Mouse (Mus musculus) urinary bladder, postnatal 25 days (tissue): ENCODE data around the gene Slc22a4.
"Not testable (repeated sequence)": the region's sequence is repeated elsewhere in the genome, so short reads cannot be mapped to it uniquely, and the experiment has no call there.

Experiments used
- DNase-seq: peaks from one replicate; pipeline ENCODE4 v3.0.0; 2022; ENCODE audit warnings: low spot score

Slc22a4 gene

GRCm38 (mm10) chr11:54057428-54057827 is 29.5 kb upstream of the Slc22a4 start:
- no peak for DNase-seq

DNA sequence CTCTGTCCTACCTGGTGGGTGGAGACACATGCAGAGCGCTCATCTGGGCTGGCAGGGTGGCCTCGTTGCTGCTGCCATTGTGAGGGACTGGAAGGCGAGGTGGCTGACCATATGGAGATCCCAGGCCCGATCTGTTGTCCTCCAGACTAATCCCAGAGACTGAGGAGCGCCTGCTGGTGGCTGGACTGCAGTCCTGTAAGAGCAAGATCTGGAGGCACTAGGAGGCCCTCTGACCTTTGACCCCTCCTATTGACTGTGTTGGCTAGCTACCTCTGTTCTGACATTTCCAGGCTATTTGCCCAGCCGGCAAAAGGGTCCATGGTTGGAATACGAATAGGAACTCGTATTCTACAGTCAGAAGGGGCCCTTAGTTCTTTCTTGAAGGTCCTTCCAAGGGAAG is 28.2 kb upstream of the Slc22a4 start:
- DNase-seq, result no peak

- DNase-seq, result no peak
Measured at GRCm38 (mm10) chr11:54054257-54054656, 26.4 kb upstream of the Slc22a4 start.

- DNase-seq, result no peak
Measured at GRCm38 (mm10) chr11:54053090-54053489, 25.2 kb upstream of the Slc22a4 start.

GRCm38 (mm10) chr11:54052128-54052527 is 24.2 kb upstream of the Slc22a4 start:
- no peak for DNase-seq

- no peak for DNase-seq
Measured at GRCm38 (mm10) chr11:54051161-54051560, 23.3 kb upstream of the Slc22a4 start.

- DNase-seq, result no peak
Measured at GRCm38 (mm10) chr11:54050205-54050604, 22.3 kb upstream of the Slc22a4 start.

DNA sequence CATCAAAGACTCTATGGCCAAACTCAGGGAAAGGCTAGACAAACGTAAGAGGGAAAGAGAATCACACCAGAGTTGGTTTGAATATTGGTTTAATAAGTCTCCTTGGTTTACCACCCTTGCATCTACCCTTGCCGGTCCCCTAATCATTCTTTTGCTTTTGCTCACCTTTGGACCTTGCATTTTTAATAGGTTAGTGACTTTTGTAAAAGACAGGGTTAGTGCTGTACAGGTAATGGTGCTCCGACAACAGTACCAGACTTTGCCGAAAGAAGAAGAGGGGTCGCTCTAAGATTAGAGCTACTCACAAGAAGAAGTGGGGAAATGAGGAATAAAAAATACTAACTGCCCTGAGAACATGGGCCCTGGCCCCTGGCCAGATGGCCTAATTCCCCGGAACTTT is 12.8 kb upstream of the Slc22a4 start:
- DNase-seq, result no peak

DNA sequence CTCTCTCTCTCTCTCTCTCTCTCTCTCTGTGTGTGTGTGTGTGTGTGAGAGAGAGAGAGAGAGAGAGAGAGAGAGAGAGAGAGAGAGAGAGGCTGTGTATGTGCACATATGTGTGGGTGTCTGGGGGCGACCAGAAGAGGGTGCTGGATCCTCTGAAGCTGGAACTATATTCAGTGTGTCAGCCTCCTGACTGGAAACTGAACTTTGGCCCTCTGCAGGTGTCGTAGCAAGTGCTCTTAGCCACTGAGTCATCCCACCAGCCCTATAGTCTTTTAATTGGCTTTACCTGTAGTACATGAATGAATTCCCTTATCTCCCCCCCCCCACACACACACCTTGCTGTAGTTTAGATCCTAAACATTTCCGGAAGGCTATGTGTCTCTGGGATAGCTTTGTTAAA is 5.0 kb upstream of the Slc22a4 start:
- not testable (repeated sequence) for DNase-seq

DNA sequence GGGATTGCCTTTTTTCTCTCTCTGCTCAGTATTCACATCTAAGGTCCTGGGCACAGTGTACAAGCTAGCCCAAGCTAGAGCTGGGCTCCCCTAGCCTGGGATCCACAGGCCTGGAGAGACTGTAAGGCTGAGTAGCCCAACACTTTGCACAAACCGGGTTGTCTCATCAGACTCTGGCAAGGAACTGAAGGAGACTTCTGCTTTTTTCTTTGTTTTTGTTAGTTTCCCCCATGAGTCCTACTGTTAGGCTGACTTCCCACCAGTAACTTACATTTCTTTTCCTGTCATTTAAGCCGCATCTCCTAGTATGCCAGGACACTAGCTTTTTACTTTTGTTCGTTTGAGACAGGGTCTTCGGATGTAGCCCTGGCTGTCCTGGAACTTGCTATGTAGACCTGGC is 1.1 kb upstream of the Slc22a4 start:
- DNase-seq, result no peak

DNA sequence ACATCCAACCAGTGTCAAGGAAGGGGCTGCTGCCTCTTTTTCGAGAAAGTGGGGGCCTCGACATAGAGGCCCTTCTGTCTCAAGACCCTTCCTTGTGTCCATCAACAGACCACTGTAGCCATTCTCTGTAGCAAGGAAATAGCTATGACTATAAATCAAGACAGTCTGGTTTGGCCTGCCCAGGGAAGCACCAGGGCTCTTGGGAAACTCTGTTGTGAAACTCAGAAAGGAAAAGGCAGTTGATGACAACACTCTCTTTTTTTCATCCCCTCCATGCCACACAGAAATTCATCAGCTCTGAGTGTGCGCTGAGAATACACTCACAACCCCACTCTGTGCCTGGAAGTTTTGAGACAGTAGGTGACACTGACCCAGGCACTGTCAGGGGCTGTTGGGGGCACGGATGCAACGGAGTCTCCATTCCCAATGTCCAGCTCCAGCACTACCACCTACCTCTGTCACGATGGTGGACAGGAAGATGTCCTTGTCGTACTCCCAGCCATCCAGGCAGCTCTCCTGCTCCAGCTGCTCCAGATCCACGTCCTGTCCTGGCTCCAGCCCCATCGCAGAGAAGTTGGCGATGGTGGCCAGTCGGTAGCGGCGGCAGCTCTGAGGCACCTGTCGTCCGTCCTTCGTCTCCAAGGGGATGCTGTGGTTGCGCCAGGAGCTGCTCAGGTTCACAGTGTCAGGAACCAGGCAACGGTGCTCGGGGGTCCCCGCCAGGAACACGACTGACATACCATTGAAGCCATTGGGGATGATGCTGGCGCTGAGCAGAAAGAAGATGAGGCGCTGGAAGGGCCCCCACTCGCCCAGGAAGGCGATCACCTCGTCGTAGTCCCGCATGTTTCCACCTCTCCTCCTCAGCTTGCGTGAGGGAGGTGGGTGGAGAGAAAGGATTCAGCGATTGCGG is 503 bp downstream of the Slc22a4 start:
- no peak for DNase-seq

- no peak for DNase-seq
Measured at GRCm38 (mm10) chr11:54026491-54027041, 1.3 kb downstream of the Slc22a4 start.

- DNase-seq, result no peak
Measured at GRCm38 (mm10) chr11:54021396-54022093, 6.3 kb downstream of the Slc22a4 start.

- DNase-seq, result no peak
Measured at GRCm38 (mm10) chr11:54018893-54019732, 8.8 kb downstream of the Slc22a4 start.

GRCm38 (mm10) chr11:54017596-54017995 is 10.3 kb downstream of the Slc22a4 start:
- no peak for DNase-seq

- no peak for DNase-seq
Measured at GRCm38 (mm10) chr11:54016051-54016450, 11.8 kb downstream of the Slc22a4 start.

DNA sequence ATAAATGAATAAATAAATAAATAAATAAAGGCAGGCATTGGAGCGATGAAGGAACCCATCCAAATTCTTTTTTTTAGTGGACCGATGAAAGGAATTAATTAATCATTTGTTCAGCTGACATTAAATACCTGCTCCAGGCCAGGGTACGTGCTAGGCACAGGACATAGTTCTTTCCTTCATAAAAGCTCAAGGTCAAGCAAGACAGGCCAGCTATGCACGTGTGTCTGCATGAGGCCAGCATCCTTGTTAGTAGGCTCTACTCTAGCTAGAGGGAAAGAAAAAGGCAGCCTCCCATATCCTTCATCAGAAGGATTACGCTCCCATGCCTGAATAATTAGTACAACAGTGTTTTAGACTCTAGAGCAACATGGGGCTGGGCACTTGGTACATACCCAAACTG is 14.9 kb downstream of the Slc22a4 start:
- no peak for DNase-seq

- no peak for DNase-seq
Measured at GRCm38 (mm10) chr11:54011255-54011654, 16.6 kb downstream of the Slc22a4 start.

GRCm38 (mm10) chr11:54008416-54008920 is 19.4 kb downstream of the Slc22a4 start:
- no peak for DNase-seq

DNA sequence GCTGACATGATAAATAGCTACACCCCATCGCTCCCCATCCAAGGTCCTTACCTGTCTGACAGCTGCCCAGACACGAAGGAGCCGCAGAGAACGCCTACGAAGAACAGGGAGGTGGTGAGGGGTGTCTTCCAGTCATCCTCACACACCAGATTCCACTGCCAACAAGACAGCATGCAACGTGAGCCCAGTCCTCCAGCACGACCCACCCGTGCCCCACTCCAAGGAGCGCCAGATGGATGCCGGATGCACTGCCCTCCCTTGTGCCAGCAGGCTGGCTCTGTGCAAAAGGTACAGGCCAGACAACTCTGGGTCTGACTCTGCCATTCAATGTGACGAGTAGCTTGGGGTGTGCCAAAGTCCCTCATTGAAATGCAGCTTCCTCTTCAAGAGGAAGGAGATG is 20.2 kb downstream of the Slc22a4 start:
- no peak for DNase-seq

GRCm38 (mm10) chr11:54006901-54007300 is 21.0 kb downstream of the Slc22a4 start:
- no peak for DNase-seq

GRCm38 (mm10) chr11:54006362-54006761 is 21.5 kb downstream of the Slc22a4 start:
- not testable (repeated sequence) for DNase-seq
